Mouse (Mus musculus): ENCODE data around the gene Tcte1.

The Tcte1 gene

GRCm38 (mm10) chr17:45585725-45586448 lies 62.7 kb downstream of the Tcte1 start:
- no peak for DNase-seq (ENCODE audit: low spot score)

- no peak for DNase-seq (ENCODE audit: low spot score)
Observed at GRCm38 (mm10) chr17:45586449-45586837, 63.2 kb downstream of the Tcte1 start.

- DNase-seq (ENCODE audit: low spot score) = no peak
Observed at GRCm38 (mm10) chr17:45588370-45588769, 65.1 kb downstream of the Tcte1 start.

DNA sequence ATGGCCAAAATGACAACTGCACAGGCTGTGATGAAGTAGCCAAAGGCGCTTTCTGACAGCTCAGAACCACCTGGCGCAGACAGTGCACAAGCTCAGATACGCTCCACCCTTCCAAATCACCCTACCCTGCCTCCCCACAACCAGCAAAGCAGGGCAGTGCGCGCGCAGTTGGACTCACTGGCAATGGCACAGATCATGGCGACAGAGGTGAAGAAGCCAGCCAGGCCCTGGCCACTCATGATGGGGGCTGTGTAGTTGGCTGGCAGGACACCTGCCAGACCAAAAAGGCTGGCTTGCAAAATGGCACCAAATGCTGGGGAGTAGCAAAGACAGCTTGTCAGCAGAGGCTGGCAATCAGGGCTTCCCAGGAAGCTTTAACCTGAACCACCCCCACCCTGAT lies 66.0 kb downstream of the Tcte1 start:
- no peak for DNase-seq (ENCODE audit: low spot score)

GRCm38 (mm10) chr17:45589844-45590243 lies 66.6 kb downstream of the Tcte1 start:
- no peak for DNase-seq (ENCODE audit: low spot score)

GRCm38 (mm10) chr17:45590410-45590809 lies 67.2 kb downstream of the Tcte1 start:
- no peak for DNase-seq (ENCODE audit: low spot score)

DNA sequence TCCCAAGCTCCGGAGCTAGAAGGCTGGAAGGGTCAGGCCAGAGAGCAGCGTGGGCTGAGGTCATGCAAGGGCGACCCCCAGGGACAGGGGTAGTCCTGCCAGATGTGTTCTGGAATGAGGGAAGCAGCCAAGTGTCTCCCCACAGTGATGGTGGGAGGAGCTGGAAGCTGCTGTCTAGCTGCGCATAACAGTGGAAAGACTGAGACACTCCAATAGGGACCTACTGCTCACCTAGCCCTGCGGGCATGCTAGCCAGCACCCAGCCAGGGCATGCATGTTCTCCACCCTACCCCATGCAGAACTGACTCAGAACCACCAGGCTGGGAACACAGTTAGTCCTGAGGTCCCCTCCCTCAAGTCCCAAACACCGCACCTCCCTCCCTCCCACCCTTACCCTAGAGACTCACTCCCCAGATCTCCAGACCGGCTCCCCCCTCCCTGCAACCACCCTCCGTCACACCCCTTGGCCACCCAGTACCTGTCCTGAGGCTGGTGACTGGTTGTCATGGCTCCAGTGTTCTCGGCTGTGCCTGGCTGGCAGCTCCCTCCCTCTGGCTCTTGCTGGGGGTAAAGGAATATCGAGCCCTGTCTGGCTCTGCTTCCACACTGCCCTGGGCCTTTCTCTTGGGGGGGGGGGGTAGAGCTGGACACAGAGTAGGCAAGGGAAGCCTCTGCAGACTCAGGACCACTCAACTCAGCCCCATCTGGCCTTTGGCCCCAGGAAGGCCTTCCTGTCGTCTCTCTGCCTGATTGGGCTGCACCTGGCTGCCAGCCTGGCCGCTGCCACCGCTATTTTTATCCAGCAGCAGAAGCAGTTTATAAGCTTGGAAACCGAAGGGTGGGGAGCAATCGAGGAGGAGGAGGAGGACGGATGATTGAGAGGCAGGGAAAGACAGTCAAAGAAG lies 68.7 kb downstream of the Tcte1 start:
- no peak for DNase-seq (ENCODE audit: low spot score)

Measured in ovary, postnatal 14 days (tissue).